Mouse (Mus musculus) adrenal gland, postnatal 10 days (tissue): Measurements from ENCODE around the gene Pcx. TPM values are rescaled to one million over a fixed set of nuclear protein-coding genes. Genes with fewer than 3 reads are reported as not detected.

ENCODE experiments used
- DNase-seq: peaks from one replicate; pipeline ENCODE4 v3.0.0; 2021; ENCODE audit warnings: mixed read lengths
- total RNA-seq, 2 experiments: library from RNA; stranded (reverse); gene quantifications; 2 replicates each; pipeline ENCODE4 v1.2.3; 2021

Pcx gene
- total RNA-seq, 2 experiments from 2014 or later, result 330 to 427 TPM

DNA sequence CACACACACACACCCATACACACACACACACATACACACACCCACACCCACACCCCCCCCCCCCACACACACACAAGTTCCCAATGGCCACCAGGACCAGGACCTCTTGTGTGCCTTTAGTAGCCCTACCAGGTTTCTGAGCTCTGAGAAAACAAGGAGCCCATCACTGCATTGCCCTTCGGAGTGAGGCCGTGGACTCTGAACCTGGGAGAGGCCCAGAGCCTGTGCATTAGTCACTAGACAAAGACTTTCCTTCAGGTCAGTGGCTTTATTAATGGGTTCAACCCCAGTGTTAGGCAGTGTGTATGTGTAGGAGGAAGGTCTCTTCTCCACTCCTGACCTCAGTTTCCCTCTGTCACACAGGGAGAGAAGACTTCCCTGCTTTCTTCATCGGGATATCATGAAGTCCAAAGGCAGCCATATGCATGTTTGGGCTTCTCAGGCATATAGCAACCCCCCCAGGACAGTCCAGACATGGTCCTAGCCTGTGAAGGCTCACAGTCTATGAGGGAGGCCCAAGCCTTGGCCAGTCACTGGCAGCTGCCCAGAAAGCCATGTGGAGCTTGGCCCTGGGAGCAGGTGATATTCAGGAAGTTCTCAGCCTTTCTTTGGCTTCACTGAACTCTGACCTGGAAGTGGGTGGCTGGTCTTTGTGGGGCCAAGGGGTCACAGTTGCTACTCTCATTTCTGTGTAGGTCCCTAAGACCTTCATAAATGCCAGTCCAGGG is 13.6 kb upstream of the Pcx start:
- peak; percentile 63 for DNase-seq

DNA sequence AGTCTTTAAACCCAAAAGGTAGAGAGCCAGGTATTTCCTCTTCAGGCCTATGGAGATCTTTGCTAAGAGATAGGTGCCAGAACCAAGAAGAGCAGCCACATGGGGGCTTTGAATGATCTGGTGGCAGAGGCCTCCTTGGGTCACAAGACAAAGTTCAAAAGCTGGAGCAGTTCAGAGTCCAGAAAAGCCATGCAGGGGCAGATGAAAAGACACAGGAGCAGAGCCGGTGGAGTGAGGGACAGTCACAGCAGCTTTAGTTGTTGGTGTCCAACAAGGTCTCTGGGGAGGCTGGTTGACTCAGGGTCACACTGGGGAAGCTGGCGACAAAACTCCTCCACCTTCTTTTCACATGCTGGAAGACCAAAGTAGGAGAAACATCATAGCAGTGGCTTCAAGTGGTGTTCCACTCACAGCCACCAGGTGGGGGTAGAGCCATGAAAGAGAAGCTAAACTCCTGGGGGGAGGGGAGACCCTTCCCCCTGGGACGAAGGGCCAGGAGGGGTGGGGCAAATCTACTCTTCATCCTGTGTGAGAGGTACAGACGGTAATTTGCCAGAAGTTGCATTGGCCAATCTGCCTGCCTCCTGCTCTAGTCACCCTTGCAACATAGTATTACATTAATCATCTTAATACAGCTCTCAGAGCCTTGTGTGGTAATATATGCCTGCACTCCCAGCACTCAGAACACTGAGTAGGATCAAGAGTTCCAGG is 12.9 kb upstream of the Pcx start:
- peak; percentile 92 for DNase-seq

- DNase-seq, result peak; percentile 78
Measured at GRCm38 (mm10) chr19:4498062-4498933, 12.0 kb upstream of the Pcx start, which contains the start of gene 2010003K11Rik. Gene 2010003K11Rik, minus strand, starts transcription at chr19:4498583.

DNA sequence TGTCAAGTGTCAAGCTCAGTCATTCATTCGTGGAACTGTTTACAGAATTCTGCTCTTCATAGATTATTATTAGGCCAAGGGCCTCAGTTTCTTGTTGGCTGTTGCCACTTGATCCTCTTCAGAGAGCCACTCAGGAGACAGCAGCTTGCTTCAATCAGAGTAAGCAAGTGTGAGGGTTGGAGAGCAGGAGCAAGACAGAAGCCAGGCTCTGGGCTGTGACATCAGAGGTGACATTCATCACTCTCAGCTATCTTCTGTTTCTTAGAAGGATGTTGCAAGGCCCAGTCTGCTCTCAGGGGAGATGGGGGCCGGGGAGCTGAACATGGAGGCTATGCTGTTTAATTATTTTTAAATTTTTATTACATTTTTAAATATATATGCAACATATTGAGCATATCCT is 7.6 kb upstream of the Pcx start:
- DNase-seq, result no peak

DNA sequence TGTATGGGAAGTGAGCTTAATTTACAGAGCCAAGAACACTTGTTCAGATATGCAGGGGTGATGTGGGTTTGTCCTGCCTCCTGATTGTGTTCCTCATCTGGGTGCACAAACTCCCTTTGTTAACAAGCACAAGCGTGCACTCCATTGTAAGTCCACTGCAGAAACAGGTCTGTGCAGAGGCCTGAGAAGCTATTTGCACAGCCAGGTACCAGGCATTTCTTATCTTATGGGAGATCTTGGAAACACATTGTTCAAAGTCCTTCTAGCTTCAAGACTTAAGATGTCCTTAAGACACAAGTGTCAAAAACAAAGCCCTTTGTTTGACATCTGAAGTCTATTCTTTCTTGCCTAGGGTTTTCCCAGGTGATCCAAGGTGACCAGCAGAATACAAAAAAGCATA is 5.4 kb upstream of the Pcx start:
- no peak for DNase-seq

DNA sequence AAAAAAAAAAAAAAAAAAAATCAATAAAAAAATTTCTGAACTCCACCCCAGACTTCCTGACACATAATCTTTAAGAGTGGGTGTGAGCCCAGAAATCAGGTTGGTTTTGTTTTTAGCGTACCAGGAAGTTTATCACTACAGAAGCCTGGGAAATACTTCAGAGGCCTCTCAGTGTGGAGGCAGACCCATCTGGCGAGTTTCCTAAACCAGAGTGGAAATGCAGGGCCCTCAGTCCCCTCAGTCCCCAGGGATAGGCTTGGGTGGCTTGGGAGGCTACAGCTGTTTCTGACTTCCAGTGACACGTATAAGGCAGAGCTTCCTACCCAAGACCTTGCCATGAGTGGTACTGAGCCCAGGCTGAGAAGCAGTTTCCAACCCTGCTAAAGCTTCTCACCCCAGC is 2.5 kb upstream of the Pcx start:
- no peak for DNase-seq

- peak; percentile 62 for DNase-seq
Measured at GRCm38 (mm10) chr19:4511116-4511841, 1.0 kb downstream of the Pcx start.

DNA sequence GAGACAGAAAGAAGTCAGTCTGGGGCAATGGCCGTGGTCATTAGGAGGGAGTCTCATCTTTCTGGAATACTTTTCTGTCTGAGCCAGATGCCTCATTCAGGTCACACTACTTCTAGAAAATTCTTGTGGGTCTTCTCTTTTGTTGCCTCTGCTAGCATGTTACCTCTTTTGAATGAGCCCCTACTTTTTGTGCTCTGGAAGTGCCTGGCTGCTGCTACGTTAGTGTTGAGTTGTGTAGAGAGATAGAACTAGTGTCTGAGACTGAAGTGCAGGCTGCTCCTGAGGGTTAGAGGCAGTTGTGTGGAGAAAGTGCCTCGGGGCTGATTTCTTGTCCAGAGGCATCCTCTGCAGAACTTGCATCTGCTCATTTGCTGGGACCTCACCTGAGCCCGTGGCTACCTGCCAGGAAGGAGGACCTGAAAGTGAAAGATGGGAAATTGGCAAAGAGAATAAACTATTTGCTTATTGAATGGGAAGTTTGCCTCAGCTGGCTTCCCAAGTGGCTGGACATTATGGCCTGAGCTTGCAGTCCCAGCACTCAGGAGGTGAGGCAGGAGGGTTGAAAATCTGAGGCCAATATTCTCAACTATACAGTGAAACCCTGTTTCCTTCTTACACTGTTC is 3.1 kb downstream of the Pcx start:
- DNase-seq, result no peak

DNA sequence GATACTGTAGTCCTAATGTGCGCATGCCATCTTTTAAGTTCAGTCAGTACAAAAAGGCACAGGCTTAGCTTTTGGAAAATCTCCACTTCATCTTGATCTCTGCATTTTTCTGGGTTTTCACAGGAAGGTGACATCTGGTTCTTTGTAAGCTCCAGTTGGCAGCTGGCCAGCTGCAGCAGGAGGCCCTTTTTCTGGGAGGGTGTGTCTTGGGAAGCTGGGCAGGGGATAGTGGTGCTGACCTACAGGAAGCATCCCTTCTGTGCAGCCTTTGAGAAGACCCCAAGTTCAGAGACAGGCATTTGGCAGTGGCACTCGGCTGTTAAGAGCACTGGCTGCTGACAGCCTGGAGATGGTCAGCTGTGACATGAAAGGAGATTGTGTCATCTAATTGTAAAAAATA is 5.5 kb downstream of the Pcx start:
- DNase-seq, result no peak

DNA sequence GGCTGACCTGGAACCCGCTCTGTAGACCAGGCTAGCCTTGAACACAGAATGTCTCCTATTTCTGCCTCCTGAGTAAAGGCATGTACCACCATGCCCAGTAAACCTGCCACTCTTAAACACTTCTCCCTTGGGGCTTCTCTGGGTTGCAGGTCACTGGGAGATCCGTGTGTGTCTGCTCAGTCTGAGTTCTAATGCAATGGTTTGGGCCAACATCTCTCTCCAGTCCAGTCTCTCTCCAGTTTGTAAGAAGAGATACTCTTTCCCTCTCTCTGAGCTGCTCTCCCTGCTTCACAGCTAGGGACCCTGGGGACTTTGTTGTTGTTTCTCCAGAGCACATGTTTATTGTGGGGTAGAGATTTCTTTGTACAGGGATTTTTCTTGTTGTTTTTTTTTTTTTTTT is 6.0 kb downstream of the Pcx start:
- DNase-seq, result no peak

- DNase-seq, result no peak
Measured at GRCm38 (mm10) chr19:4517483-4517882, 7.2 kb downstream of the Pcx start.

DNA sequence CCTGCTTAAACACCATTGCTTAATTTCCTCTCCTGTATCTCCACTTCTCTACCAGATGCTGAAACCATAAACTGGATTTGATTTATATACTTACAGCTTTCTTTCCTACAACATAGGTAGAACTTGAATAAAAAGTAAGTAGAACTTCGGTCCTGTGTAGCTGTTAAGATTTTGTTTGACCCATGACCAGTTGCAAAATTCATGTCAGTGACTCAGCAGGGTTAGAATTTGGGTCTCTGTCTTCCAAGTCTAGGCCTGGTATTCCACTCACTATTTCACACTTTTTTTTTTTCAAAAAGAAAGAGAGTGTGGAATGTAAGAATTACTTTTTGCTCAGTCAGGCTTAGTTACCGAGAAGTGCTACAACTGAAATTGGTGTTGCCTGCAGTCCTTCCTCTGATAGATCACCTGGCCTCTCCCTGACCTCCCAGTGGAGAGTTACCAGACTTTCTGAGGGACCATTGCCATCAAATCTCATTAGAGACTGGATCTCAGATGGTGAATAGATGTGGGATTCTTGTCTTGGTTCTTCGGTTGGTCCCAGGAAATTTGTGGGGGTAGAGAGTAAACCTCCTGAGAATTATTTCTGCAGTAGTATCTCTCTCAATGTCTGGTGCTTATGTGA is 11.3 kb downstream of the Pcx start:
- no peak for DNase-seq

DNA sequence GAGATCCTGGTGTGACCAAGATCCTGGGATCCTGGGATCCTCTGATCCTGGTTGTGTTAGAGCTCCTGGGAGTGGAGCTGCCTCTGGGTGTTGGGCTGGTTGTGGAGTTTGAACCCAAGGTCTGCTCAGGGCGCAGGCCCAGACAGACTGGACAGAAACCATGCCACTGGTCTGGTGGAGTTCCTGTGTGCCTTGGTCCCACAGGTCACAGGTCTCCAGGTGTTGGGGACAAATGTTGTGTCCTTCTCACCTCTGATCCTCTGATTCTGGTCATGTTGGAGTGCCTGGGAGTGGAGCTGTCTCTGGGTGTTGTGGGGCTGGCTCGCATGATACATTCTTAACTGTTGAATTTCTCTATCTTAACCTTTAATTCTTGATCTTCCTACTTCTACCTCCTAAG is 24.4 kb downstream of the Pcx start:
- no peak for DNase-seq

DNA sequence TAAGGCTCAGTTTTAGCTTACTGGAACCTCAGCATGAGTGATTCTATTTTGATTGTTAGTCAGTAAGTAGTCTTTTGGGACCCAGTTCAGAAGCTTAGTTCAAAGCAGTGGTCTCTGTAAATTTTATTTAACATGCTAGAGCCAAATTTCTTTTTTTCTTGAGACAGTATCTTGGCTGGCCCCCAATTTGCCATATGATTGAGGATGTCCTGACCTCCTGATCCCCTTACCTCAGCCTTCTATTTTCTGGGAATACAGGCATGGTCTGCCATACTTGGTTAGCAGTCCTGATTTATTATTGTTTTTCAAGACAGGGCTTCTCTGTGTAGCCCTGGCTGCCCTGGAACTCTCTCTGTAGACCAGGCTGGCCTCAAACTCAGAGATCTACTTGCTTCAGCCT is 25.6 kb downstream of the Pcx start:
- DNase-seq, result no peak

DNA sequence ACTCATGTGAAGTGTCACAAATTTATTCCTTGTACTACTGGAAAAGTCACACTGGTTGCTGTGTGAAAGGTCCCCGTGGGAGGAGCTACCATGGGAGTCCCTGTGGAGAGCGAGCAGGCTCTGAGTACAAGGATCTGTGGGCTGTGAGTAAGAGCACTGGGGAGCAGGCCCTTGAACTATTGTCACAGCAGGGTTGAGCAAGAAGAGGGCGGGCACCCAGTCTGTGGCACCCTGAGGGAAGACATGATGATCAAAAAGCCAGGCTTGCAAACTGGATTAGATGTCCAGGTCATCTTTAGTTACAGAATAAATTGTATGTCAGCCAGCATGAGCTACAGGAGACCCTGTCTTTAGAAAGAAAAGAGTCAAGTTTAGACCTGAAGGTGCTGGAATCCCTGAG is 26.3 kb downstream of the Pcx start:
- peak; percentile 86 for DNase-seq

DNA sequence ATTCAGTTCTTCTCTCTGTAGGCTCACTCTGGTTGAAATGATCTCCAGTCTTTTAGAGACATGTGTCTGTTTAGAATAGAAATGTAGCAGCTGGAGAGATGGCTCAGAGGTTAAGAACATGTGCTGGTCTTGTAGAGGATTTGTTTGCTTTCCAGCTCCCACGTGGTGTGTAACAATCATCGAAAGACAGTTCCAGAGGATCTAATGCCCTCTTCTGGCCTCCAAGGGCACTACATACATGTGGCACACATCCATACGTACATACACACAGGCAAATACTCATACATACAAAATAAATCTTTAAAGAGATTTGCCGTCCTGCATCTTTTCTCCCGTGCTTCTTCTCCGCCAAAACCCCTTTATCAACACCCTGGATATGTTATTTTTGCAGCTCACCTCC is 30.0 kb downstream of the Pcx start:
- no peak for DNase-seq

DNA sequence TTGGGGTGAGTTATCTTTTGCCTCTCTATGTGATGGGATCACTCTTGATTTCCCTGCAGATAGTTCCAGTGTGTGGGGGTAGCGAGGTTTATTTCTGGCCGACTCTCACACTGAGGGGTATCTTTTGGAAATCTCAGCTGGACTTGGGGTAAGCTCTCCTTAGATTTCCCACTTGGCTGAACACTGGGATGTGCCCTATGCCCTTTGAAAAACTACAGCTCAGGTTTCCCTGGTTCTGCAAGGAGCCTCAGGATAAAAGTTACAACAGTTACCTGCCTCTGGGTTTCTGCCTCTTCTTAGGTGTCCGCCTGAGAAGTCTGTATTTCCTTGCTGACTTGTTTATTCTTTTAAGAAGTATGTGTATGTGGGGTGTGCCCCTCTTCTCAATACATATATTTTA is 30.7 kb downstream of the Pcx start:
- no peak for DNase-seq

DNA sequence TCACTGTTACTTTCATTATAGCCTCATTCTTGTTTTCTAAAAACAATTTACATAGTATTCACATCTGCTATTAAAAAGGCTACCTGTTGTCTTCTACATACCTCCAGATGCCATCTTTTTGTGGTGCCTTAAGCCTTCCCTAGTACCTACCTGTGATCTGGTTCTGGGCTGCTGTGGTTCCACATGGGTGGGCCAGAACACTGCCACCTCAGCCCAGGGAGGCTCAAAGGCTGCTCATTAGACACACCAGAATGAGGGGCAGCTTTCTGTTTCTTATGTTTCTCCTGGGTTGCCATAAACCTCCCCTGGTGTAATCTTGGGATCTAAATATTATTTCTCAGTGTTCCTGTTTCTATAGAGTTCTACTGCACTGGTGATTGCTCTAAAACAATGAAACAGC is 31.8 kb downstream of the Pcx start:
- DNase-seq, result no peak

DNA sequence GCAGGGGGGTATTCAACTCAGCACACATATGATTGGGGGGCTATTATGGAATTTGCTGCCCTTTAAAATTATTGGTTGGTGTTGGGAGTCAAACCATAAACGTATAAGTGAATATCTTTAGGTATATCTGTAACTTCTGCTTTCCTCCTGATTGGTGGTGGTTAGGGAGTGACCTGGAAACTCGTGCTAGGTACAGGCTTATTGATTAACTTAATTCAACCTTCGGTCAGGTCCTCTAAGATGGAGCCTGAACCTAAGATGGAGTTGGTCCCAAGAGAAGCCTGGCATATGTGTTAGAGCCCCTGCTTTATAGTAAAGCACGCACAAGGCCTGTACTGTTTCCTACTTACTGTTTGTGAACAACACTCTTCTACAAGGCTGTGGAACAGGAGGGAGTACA is 34.8 kb downstream of the Pcx start:
- no peak for DNase-seq

DNA sequence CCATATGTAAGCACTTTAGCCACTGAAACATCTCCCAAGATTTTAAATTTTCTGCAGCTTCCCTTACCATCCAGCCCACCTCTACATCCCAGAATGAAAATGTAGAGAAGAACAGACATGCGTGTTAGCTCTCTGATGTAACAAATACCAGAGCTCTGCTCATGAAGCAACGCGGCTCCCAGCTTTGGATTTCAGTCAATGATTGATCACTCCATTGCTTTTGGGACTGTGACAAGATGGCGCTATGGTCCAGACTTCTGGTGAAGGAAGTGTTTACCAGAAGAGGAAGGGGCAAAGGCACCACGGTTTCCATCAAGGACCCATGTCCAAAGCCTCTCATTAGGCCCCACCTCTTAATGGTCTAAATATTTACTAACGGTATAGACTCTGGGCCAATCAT is 35.6 kb downstream of the Pcx start:
- DNase-seq, result no peak

DNA sequence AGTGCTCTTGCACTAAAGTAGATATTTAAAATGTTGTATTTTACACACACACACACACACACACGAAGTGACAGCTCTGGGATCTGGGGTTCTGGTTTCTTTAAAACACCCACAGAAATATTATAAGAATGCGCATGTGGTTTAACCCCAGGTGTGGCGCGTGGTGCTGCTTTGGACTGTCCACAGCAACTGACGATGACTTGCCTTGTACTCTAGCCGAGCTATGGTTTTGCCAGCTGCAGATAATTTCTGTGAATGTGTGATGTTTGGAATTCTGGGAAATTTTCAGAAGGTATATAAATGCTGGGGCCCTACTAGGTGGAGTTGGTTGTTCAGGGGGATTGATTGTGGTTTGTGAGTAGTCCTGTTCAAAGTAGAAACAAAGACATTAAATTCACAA is 37.5 kb downstream of the Pcx start:
- no peak for DNase-seq
